Mouse (Mus musculus): Measurements from ENCODE around the gene Smarca4. TPM values are rescaled to one million over a fixed set of nuclear protein-coding genes. Genes with fewer than 3 reads are reported as not detected.

The Smarca4 gene
- total and polyA plus RNA-seq, 2 experiments from 2014 or later, result 84.9 to 195 TPM

DNA sequence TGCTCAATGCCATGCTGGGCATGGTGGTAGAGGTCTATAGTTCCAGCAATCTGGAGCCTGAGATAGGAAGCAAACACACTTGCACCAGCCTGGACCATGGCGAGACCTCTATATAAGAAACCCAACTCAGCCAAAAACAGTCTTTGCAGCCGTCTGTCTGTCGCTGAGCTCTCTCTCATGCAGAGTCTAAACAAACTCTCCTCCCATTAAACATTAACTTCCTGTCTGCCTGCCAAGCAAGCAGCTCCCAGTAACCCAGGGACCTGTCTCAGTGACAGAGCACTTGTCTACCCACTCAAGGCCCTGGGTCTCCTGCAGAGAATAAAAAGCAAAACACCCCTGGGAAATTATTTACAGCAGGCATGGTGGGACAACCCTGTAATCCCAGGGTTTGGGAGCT is 120.6 kb downstream of the Smarca4 start:
- 89% methylated on average over 3 of the region's 3 CpGs for WGBS

GRCm38 (mm10) chr9:21737188-21737587 is 121.2 kb downstream of the Smarca4 start:
- H3K36me3 ChIP-seq (ENCODE audit: insufficient read depth, low read length), result peaks cover 71% of the 10 kb centered on the region

More for the DNA sequence above, 120.6 kb downstream of the Smarca4 start:
- no peak for TF ChIP-seq CTCF (IDR thresholded peaks at IDR 0.05)
- Histone ChIP-seq H3K36me3 (ENCODE audit: insufficient read depth, low read length) (peaks cover 69% of the 10 kb centered on the region), H3K9me3 (ENCODE audit: low read length) (no peaks in the 10 kb centered on the region), H3K27me3 (ENCODE audit: insufficient read depth, low read length) (no peaks in the 10 kb centered on the region), H3K4me2 (ENCODE audit: low read depth, low read length, poor library complexity, severe bottlenecking) (no peak overlapping the region), H3K27ac (ENCODE audit: low read depth, low read length) (no peak overlapping the region), H3K4me1 (ENCODE audit: insufficient read depth, low read length) (no peaks in the 10 kb centered on the region), H3K4me3 (ENCODE audit: low read depth, low read length) (no peak overlapping the region), H3K9ac (replicated peaks; ENCODE audit: low read length, poor library complexity, severe bottlenecking) (no peak overlapping the region)
- no peak for ATAC-seq (ENCODE audit: low FRiP score)
- no peak for DNase-seq (ENCODE audit: low spot score)

GRCm38 (mm10) chr9:21738776-21739175 is 122.8 kb downstream of the Smarca4 start:
- DNase-seq (ENCODE audit: low spot score) (no peak), ATAC-seq (ENCODE audit: low FRiP score) (no peak)
- H3K9me3 ChIP-seq (ENCODE audit: low read length), result no peaks in the 10 kb centered on the region
- no peak overlapping the region for H3K4me2 ChIP-seq (ENCODE audit: low read depth, low read length, poor library complexity, severe bottlenecking)
- H3K36me3 ChIP-seq (ENCODE audit: insufficient read depth, low read length), result peaks cover 68% of the 10 kb centered on the region
- no peak for TF ChIP-seq CTCF (IDR thresholded peaks at IDR 0.05)
- H3K27me3 ChIP-seq (ENCODE audit: insufficient read depth, low read length), result no peaks in the 10 kb centered on the region
- 81% methylated on average over 7 of the region's 7 CpGs for WGBS
- no peak overlapping the region for H3K27ac ChIP-seq (ENCODE audit: low read depth, low read length)
- no peaks in the 10 kb centered on the region for H3K4me1 ChIP-seq (ENCODE audit: insufficient read depth, low read length)
- H3K9ac ChIP-seq (replicated peaks; ENCODE audit: low read length, poor library complexity, severe bottlenecking), result no peak overlapping the region
- H3K4me3 ChIP-seq (ENCODE audit: low read depth, low read length), result no peak overlapping the region

More at GRCm38 (mm10) chr9:21737188-21737587, 121.2 kb downstream of the Smarca4 start:
- Histone ChIP-seq H3K4me3 (ENCODE audit: low read depth, low read length) (no peak overlapping the region), H3K9ac (replicated peaks; ENCODE audit: low read length, poor library complexity, severe bottlenecking) (no peak overlapping the region), H3K4me2 (ENCODE audit: low read depth, low read length, poor library complexity, severe bottlenecking) (no peak overlapping the region), H3K9me3 (ENCODE audit: low read length) (no peaks in the 10 kb centered on the region), H3K27ac (ENCODE audit: low read depth, low read length) (no peak overlapping the region), H3K4me1 (ENCODE audit: insufficient read depth, low read length) (no peaks in the 10 kb centered on the region), H3K27me3 (ENCODE audit: insufficient read depth, low read length) (no peaks in the 10 kb centered on the region)
- no peak for ATAC-seq (ENCODE audit: low FRiP score)
- DNase-seq (ENCODE audit: low spot score), result no peak
- WGBS, result 97% methylated on average over 10 of the region's 10 CpGs
- TF ChIP-seq CTCF (IDR thresholded peaks at IDR 0.05), result no peak

DNA sequence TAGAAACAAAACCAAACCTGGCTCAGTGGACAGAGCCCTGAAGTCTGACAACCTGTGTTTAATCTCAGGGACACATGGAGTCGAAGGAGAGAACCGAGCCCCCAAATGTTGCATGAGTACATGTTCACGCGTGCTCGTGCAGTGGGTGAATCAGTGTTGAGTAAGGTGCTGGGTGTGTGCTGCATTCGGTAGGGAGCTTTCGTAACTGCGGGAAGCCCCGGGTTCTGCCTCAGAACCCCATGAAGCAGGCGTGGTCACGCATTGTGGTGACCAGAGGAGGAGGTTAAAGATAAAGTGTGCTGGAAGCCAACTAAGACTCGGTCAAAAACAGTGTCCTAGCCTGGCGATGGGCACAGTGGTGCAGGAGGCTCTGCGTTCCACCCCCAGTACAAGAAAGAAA is 124.5 kb downstream of the Smarca4 start:
- 97% methylated on average over 14 of the region's 14 CpGs for WGBS
- Histone ChIP-seq H3K27ac (ENCODE audit: low read depth, low read length) (no peak overlapping the region), H3K4me1 (ENCODE audit: insufficient read depth, low read length) (no peaks in the 10 kb centered on the region), H3K4me2 (ENCODE audit: low read depth, low read length, poor library complexity, severe bottlenecking) (no peak overlapping the region), H3K9ac (replicated peaks; ENCODE audit: low read length, poor library complexity, severe bottlenecking) (no peak overlapping the region), H3K9me3 (ENCODE audit: low read length) (no peaks in the 10 kb centered on the region), H3K27me3 (ENCODE audit: insufficient read depth, low read length) (no peaks in the 10 kb centered on the region), H3K36me3 (ENCODE audit: insufficient read depth, low read length) (peaks cover 61% of the 10 kb centered on the region), H3K4me3 (ENCODE audit: low read depth, low read length) (no peak overlapping the region)
- no peak for TF ChIP-seq CTCF (IDR thresholded peaks at IDR 0.05)
- ATAC-seq (ENCODE audit: low FRiP score) (no peak), DNase-seq (ENCODE audit: low spot score) (no peak)

DNA sequence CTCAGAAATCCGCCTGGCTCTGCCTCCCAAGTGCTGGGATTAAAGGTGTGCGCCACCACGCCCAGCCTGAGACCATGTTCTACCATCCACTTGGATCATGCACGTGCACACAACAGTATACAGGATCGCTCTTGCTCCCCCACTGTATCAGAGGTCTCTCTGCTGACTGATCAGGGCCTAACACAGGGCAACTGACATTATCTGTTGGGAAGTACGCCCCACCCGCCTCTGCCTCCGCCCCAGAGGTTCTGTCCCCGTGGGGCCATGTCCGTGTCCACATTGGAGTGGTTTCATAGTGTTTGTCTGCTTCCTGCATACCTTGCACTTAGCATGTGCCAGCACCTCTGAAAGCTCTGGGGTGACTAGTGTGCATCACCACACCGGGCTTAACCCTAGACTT is 125.5 kb downstream of the Smarca4 start:
- no peak overlapping the region for H3K4me2 ChIP-seq (ENCODE audit: low read depth, low read length, poor library complexity, severe bottlenecking)
- 96% methylated on average over 11 of the region's 11 CpGs for WGBS
- no peak for TF ChIP-seq CTCF (IDR thresholded peaks at IDR 0.05)
- peaks cover 70% of the 10 kb centered on the region for H3K36me3 ChIP-seq (ENCODE audit: insufficient read depth, low read length)
- no peak for ATAC-seq (ENCODE audit: low FRiP score)
- H3K4me3 ChIP-seq (ENCODE audit: low read depth, low read length), result no peak overlapping the region
- H3K9me3 ChIP-seq (ENCODE audit: low read length), result no peaks in the 10 kb centered on the region
- no peak overlapping the region for H3K9ac ChIP-seq (replicated peaks; ENCODE audit: low read length, poor library complexity, severe bottlenecking)
- no peak for DNase-seq (ENCODE audit: low spot score)
- no peaks in the 10 kb centered on the region for H3K4me1 ChIP-seq (ENCODE audit: insufficient read depth, low read length)
- no peaks in the 10 kb centered on the region for H3K27me3 ChIP-seq (ENCODE audit: insufficient read depth, low read length)
- H3K27ac ChIP-seq (ENCODE audit: low read depth, low read length), result no peak overlapping the region

DNA sequence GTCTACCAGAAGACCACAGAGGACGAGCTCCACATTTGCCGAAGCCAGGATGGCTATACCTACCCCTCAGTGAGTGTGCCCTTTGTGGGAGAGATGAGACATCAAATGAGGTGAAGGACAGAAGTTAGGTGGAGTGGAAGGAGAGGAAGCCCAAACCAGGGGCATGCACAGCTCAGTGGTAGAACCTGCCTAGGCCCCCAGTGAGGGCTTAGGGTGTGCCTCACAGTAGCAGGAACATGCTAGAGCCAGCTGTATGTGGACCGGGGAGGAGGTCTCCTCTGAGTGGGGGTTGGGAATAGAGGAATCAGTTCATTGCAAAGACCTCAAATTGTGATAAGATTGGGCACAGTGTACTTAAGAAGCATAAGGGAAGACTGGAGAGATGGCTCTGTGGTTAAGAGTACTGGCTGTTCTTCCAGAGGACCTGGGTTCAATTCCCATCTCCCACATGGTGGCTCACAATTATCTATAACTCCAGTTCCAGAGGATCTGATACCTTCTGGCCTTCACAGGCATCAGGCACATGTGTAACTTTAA is 131.3 kb downstream of the Smarca4 start:
- 88% methylated on average over 3 of the region's 3 CpGs for WGBS
- ATAC-seq (ENCODE audit: low FRiP score) (no peak), DNase-seq (ENCODE audit: low spot score) (no peak)
- peaks cover 52% of the 10 kb centered on the region for H3K36me3 ChIP-seq (ENCODE audit: insufficient read depth, low read length)
- H3K4me1 ChIP-seq (ENCODE audit: insufficient read depth, low read length), result no peaks in the 10 kb centered on the region
- TF ChIP-seq CTCF (IDR thresholded peaks at IDR 0.05), result no peak
- no peak overlapping the region for H3K27ac ChIP-seq (ENCODE audit: low read depth, low read length)
- no peaks in the 10 kb centered on the region for H3K9me3 ChIP-seq (ENCODE audit: low read length)
- no peak overlapping the region for H3K9ac ChIP-seq (replicated peaks; ENCODE audit: low read length, poor library complexity, severe bottlenecking)
- no peaks in the 10 kb centered on the region for H3K27me3 ChIP-seq (ENCODE audit: insufficient read depth, low read length)
- no peak overlapping the region for H3K4me3 ChIP-seq (ENCODE audit: low read depth, low read length)
- H3K4me2 ChIP-seq (ENCODE audit: low read depth, low read length, poor library complexity, severe bottlenecking), result no peak overlapping the region

Data from midbrain, postnatal 0 days (tissue).